Mouse (Mus musculus) heart, postnatal 0 days (tissue): ENCODE data around the gene Rpl13. TPM values are rescaled to one million over a fixed set of nuclear protein-coding genes. Genes with fewer than 3 reads are reported as not detected.

ENCODE experiments used
- ATAC-seq: fragments of 200-750 bp; cut with Nextera tagmentation; 2 replicates; pipeline ENCODE4 v1.8.0; 2017; ENCODE audit warnings: low read depth, moderate number of reproducible peaks, moderate library complexity; ENCODE audit not compliant: insufficient read depth
- DNase-seq: peaks from one replicate; pipeline ENCODE4 v3.0.0-alpha.2; 2016; ENCODE audit warnings: low spot score
- H3K27ac ChIP-seq: fragments of 300-500 bp; sonication (generic); 2 replicates; pipeline ENCODE4 v1.5.1; 2014; ENCODE audit warnings: low read depth, mild to moderate bottlenecking
- H3K27me3 ChIP-seq: fragments of 300-500 bp; sonication (generic); 2 replicates; pipeline ENCODE4 v1.6.1; 2014; ENCODE audit warnings: low read length, mixed read lengths; ENCODE audit not compliant: control insufficient read depth, insufficient read depth
- H3K36me3 ChIP-seq: fragments of 300-500 bp; sonication (generic); replicated peaks from 2 replicates; pipeline ENCODE4 v1.6.1; 2014; ENCODE audit warnings: low read length, mixed read lengths; ENCODE audit not compliant: control insufficient read depth, insufficient read depth
- H3K4me1 ChIP-seq: fragments of 300-500 bp; sonication (generic); 2 replicates; pipeline ENCODE4 v1.6.1; 2014; ENCODE audit warnings: antibody characterized with exemption; ENCODE audit not compliant: control insufficient read depth, insufficient read depth
- H3K4me2 ChIP-seq: fragments of 300-500 bp; sonication (generic); 2 replicates; pipeline ENCODE4 v1.6.1; 2014; ENCODE audit warnings: low read depth, mild to moderate bottlenecking, low read length, moderate library complexity
- H3K4me3 ChIP-seq: fragments of 300-500 bp; sonication (generic); 2 replicates; pipeline ENCODE4 v1.5.1; 2014; ENCODE audit warnings: low read depth, low read length
- H3K9ac ChIP-seq: fragments of 300-500 bp; sonication (generic); replicated peaks from 2 replicates; pipeline ENCODE4 v1.6.1; 2014; ENCODE audit warnings: low read depth, low read length, mixed read lengths
- H3K9me3 ChIP-seq: fragments of 300-500 bp; sonication (generic); replicated peaks from 2 replicates; pipeline ENCODE4 v1.6.1; 2016; ENCODE audit warnings: low read length; ENCODE audit not compliant: control insufficient read depth
- CTCF ChIP-seq: IDR thresholded peaks from 2 replicates; pipeline ENCODE4 v1.5.1; 2016; ENCODE audit warnings: antibody characterized with exemption, control low read depth, low read depth
- EP300 ChIP-seq: IDR thresholded peaks from 2 replicates; pipeline ENCODE4 v1.6.1; 2016; ENCODE audit warnings: antibody characterized with exemption, low read depth
- WGBS: fragments of 180-500 bp; shearing (Covaris S2); extraction: QIAGEN DNeasy Blood & Tissue Kit; methylation state at CpG from one replicate; pipeline ENCODE4 v1.1.7; 2014; 5-methylcytosine and 5-hydroxymethylcytosine counted together
- polyA plus RNA-seq: library from polyadenylated mRNA; unstranded; fragments of >200 nt; fragmentation: Nextera tagmentation; extraction: Ambion mirVana; gene quantifications from 2 replicates; pipeline ENCODE4 v1.2.1, GENCODE M21; 2015
- total RNA-seq: library from RNA; depleted of rRNA; stranded (reverse); fragments of >200 nt; gene quantifications from 2 replicates; pipeline ENCODE4 v1.2.3, GENCODE M21; 2014; ENCODE audit warnings: low replicate concordance

The Rpl13 gene
- total and polyA plus RNA-seq, 2 experiments from 2014 or later: 813 to 2,720 TPM

DNA sequence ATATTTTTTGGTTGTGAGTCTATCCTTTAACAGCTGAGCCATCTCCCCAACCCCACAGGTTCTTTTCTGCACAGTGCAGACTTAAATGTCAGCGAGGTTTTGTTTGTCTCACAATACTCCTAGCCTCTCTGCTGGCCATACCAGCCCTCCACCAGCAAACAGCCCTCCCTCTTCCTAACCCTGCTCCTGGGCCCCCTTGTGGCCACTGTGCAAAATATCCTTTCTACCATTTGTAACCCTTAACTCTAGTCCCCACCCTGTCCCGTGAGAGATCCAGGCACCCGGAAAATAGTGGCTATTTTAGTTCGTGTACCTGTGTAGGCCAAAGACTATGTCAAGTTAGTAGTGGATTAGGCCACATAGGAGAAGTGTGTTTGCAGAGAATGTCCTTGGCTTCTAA, 8.5 kb downstream of the Rpl13 start:
- no peak overlapping the region for H3K4me3 ChIP-seq
- H3K27ac ChIP-seq: no peak overlapping the region
- H3K4me1 ChIP-seq: no peaks in the 10 kb centered on the region
- H3K27me3 ChIP-seq: peaks cover 2% of the 10 kb centered on the region
- no peak for TF ChIP-seq EP300
- TF ChIP-seq CTCF: peak; percentile 74
- H3K4me2 ChIP-seq: no peak overlapping the region
- no peak overlapping the region for H3K9ac ChIP-seq
- WGBS: 5% methylated on average over 4 of the region's 4 CpGs
- ATAC-seq: peak; percentile 61
- H3K36me3 ChIP-seq: no peaks in the 10 kb centered on the region; the same call in 1 of the 2 replicates
- peak; percentile 70 for DNase-seq
- no peaks in the 10 kb centered on the region for H3K9me3 ChIP-seq

DNA sequence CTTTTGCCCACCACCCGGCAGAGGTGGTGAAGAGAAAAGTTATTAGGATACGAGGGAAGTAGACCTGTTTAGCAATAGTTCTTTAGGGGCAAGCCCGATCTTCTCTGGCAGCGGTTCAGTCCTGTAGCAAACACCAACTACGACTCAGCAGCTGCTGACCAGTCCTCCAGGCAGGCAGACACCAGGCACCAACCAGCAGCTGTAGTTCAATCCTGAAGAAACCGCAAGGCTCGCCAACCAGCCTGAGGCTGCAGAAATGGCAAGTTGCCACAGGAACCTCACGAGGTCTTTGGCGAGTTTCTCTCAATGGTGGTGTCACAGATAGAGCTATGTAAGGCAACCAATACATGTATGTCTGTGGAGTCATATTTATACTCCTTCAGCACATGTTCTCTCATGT, 10.7 kb downstream of the Rpl13 start:
- DNase-seq: no peak
- WGBS: 66% methylated on average over 9 of the region's 9 CpGs
- H3K4me3 ChIP-seq: no peak overlapping the region
- no peak overlapping the region for H3K27ac ChIP-seq
- H3K4me2 ChIP-seq: no peak overlapping the region
- TF ChIP-seq EP300: no peak
- TF ChIP-seq CTCF: no peak
- peaks cover 25% of the 10 kb centered on the region for H3K27me3 ChIP-seq
- peaks cover 9% of the 10 kb centered on the region for H3K4me1 ChIP-seq
- no peaks in the 10 kb centered on the region for H3K9me3 ChIP-seq
- H3K9ac ChIP-seq: no peak overlapping the region
- ATAC-seq: no peak
- H3K36me3 ChIP-seq: no peaks in the 10 kb centered on the region

DNA sequence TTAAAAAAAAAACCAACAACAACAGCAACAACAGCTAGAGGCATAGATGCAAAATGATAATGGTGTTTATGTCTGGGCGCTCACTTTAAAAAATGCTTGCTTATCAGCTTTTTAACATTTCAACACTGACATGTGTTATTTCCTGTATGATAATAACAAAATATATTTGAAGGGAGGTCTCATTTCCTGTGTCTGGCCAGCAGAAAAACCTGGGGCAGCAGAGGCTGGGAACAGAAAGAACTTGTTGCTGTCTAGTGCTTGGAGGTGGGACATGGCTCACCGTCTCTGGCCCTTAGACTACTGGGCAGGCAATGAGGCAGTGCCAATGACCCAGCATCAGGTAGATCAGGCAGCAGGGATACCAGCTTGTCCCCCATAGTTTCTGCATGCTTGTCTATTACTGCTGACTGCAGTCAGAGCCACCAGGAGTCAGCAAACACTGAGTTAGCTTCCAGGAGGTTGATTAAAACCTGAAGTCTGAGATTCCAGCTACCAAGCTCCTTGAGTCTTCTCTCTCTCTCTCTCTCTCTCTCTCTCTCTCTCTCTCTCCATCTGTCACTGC, 11.8 kb downstream of the Rpl13 start:
- Histone ChIP-seq H3K36me3 (no peaks in the 10 kb centered on the region), H3K27ac (no peak overlapping the region), H3K27me3 (peaks cover 36% of the 10 kb centered on the region), H3K9ac (no peak overlapping the region), H3K4me1 (peaks cover 13% of the 10 kb centered on the region), H3K4me3 (no peak overlapping the region), H3K4me2 (no peak overlapping the region), H3K9me3 (no peaks in the 10 kb centered on the region)
- ATAC-seq: no peak
- WGBS: 31% methylated on average over 2 of the region's 2 CpGs
- no peak for DNase-seq
- TF ChIP-seq CTCF (peak; percentile 10; the same call in 1 of the 2 replicates), EP300 (no peak)

DNA sequence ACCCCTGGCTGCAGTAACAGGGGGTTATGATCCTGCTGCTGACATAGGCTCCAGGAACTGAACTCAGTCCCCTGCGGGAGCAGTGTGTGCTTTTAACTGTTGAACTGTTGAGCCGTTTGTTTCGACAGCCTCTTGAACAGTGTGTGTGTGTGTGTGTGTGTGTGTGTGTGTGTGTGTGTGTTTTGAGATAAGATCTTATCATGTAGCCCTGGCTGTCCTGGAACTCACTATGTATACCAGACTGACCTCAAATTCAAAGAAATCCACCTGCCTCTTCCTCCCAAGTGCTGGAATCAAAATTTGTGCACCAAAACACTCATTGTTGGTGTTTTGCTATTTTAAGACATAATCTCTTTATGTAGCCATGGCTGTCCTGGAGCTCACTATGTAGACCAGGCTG, 12.5 kb downstream of the Rpl13 start:
- DNase-seq: no peak
- TF ChIP-seq CTCF (no peak), EP300 (no peak)
- no peaks in the 10 kb centered on the region for H3K36me3 ChIP-seq
- H3K9ac ChIP-seq: no peak overlapping the region
- H3K27ac ChIP-seq: no peak overlapping the region
- H3K27me3 ChIP-seq: peaks cover 42% of the 10 kb centered on the region
- no peak for ATAC-seq
- H3K9me3 ChIP-seq: no peaks in the 10 kb centered on the region
- H3K4me2 ChIP-seq: no peak overlapping the region
- H3K4me3 ChIP-seq: no peak overlapping the region
- 28% methylated on average over 3 of the region's 3 CpGs for WGBS
- H3K4me1 ChIP-seq: peaks cover 13% of the 10 kb centered on the region

DNA sequence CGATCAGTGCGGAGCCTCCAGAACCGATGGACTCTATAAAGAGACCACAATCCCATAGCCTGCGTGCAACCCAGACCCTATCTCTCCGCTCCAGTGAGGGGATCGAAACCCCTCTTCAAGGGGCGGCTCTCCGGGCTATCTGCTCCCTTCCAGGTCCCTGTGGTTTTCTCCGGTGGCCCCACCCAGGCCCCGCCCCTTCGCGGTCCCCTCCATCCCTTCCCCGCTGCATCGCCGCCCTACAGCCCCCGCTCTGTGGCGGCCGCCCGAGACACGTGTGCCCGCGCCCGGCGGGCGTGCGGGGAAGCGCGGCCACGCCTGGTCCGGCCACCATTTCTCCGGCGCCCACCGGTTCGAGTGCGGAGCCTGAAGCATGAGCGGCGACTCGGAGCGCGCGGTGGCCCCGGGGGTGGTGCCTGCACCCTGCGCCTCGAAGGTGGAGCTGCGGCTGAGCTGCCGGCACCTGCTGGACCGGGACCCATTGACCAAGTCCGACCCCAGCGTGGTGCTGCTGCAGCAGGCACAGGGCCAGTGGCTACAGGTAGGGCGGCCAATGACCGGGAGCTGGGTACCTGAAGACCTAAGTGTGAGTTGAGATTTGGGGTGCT, 15.1 kb downstream of the Rpl13 start, which contains the start of gene Cpne7:
Gene Cpne7 (plus strand): TSS at position 248 of the 605 bp plus-strand sequence.
- H3K27ac ChIP-seq: no peak within 1 kb of the TSS
- H3K27me3 ChIP-seq: peaks cover 46% of the 10 kb centered on the region
- H3K4me2 ChIP-seq: peak within 1 kb of the TSS; percentile 80
- DNase-seq (no peak), ATAC-seq (peak; percentile 29; the same call in 1 of the 2 replicates)
- peaks cover 13% of the 10 kb centered on the region for H3K4me1 ChIP-seq
- H3K4me3 ChIP-seq: peak within 1 kb of the TSS; percentile 51
- no peak within 1 kb of the TSS for H3K9ac ChIP-seq
- 1% methylated on average over 43 of the region's 51 CpGs for WGBS
- no peak for TF ChIP-seq EP300
- no peak for TF ChIP-seq CTCF
- no peaks in the 10 kb centered on the region for H3K36me3 ChIP-seq
- no peaks in the 10 kb centered on the region for H3K9me3 ChIP-seq
